Mouse (Mus musculus) brain, embryonic 14.5 days (tissue): Measurements from ENCODE around the gene Thsd7a.

ENCODE experiments used
- CTCF ChIP-seq: fragments of 200-500 bp; IDR thresholded peaks from 2 replicates; pipeline ENCODE4 v1.5.1; 2012; ENCODE audit warnings: inconsistent platforms, mild to moderate bottlenecking, moderate library complexity, borderline replicate concordance; ENCODE audit not compliant: insufficient read depth, insufficient read length; ENCODE audit errors: extremely low read depth
- POLR2A ChIP-seq: fragments of 200-500 bp; IDR thresholded peaks from 2 replicates; pipeline ENCODE4 v1.6.1; 2012; ENCODE audit warnings: mild to moderate bottlenecking, inconsistent platforms, borderline replicate concordance; ENCODE audit not compliant: poor library complexity, insufficient read depth, insufficient read length, severe bottlenecking; ENCODE audit errors: extremely low read depth

GRCm38 (mm10) chr6:12765191-12765590 is 16.0 kb upstream of the Thsd7a start:
- TF ChIP-seq POLR2A (no peak), CTCF (no peak)
